Mouse (Mus musculus) testis, adult 2 months (tissue): ENCODE results near the gene Sptssa.

ENCODE experiments used
- CTCF ChIP-seq: fragments of 200-500 bp; IDR thresholded peaks from 2 replicates; pipeline ENCODE4 v1.5.1; 2012; ENCODE audit warnings: low read depth, mild to moderate bottlenecking, inconsistent platforms, low read length, moderate library complexity; ENCODE audit not compliant: control insufficient read depth, insufficient read depth, insufficient replicate concordance
- POLR2A ChIP-seq: fragments of 200-500 bp; IDR thresholded peaks from 2 replicates; pipeline ENCODE4 v1.6.1; 2012; ENCODE audit warnings: low read depth, mild to moderate bottlenecking, inconsistent platforms, low read length, moderate library complexity; ENCODE audit not compliant: control insufficient read depth

GRCm38 (mm10) chr12:54696242-54697002 is 40.0 kb upstream of the Sptssa start:
- TF ChIP-seq CTCF (no peak), POLR2A (peak; percentile 99)
